Mouse (Mus musculus) forebrain, embryonic 10.5 days (tissue): ENCODE measurements around the gene Il17rc. TPM values are rescaled to one million over a fixed set of nuclear protein-coding genes. Genes with fewer than 3 reads are reported as not detected.

ENCODE experiments used
- DNase-seq: peaks from one replicate; pipeline ENCODE4 v3.0.0-alpha.2; 2017; ENCODE audit warnings: low spot score; ENCODE audit errors: extremely low spot score
- H3K27ac ChIP-seq: fragments of 300-500 bp; sonication (generic); 2 replicates; pipeline ENCODE4 v1.5.1; 2016; ENCODE audit warnings: mild to moderate bottlenecking
- H3K27me3 ChIP-seq: fragments of 300-500 bp; sonication (generic); 2 replicates; pipeline ENCODE4 v1.6.1; 2016; ENCODE audit warnings: mild to moderate bottlenecking; ENCODE audit not compliant: poor library complexity, severe bottlenecking
- H3K36me3 ChIP-seq: fragments of 300-500 bp; sonication (generic); replicated peaks from 2 replicates; pipeline ENCODE4 v1.6.1; 2016; ENCODE audit warnings: mild to moderate bottlenecking, moderate library complexity
- H3K4me1 ChIP-seq: fragments of 300-500 bp; sonication (generic); 2 replicates; pipeline ENCODE4 v1.6.1; 2016
- H3K4me3 ChIP-seq: fragments of 300-500 bp; sonication (generic); 2 replicates; pipeline ENCODE4 v1.5.1; 2016; ENCODE audit warnings: mild to moderate bottlenecking, moderate library complexity
- H3K9me3 ChIP-seq: fragments of 300-500 bp; sonication (generic); 2 replicates; pipeline ENCODE4 v1.6.1; 2016; ENCODE audit warnings: mild to moderate bottlenecking, moderate library complexity
- WGBS: fragments of 180-500 bp; shearing (Covaris S2); methylation state at CpG from one replicate; pipeline ENCODE4 v1.1.7; 2016; 5-methylcytosine and 5-hydroxymethylcytosine counted together
- polyA plus RNA-seq: library from polyadenylated mRNA; unstranded; fragments of >200 nt; fragmentation: Nextera tagmentation; extraction: Ambion mirVana; gene quantifications from 2 replicates; pipeline ENCODE4 v1.2.1, GENCODE M21; 2016

Il17rc gene
- polyA plus RNA-seq, 1 experiment from 2014 or later, result 2.5 TPM

GRCm38 (mm10) chr6:113438721-113439430, 32.4 kb upstream of the Il17rc start:
- no peak for DNase-seq
- 71% methylated on average over 12 of the region's 12 CpGs for WGBS
- Histone ChIP-seq H3K4me1 (peaks cover 15% of the 10 kb centered on the region), H3K4me3 (no peak overlapping the region), H3K9me3 (no peaks in the 10 kb centered on the region), H3K27ac (no peak overlapping the region), H3K36me3 (no peaks in the 10 kb centered on the region), H3K27me3 (no peaks in the 10 kb centered on the region)

GRCm38 (mm10) chr6:113440686-113441085, 30.5 kb upstream of the Il17rc start:
- peaks cover 15% of the 10 kb centered on the region for H3K4me1 ChIP-seq
- WGBS, result 91% methylated on average over 3 of the region's 3 CpGs
- H3K27ac ChIP-seq, result no peak overlapping the region
- H3K4me3 ChIP-seq, result no peak overlapping the region
- H3K9me3 ChIP-seq, result no peaks in the 10 kb centered on the region
- H3K27me3 ChIP-seq, result no peaks in the 10 kb centered on the region
- no peak for DNase-seq
- H3K36me3 ChIP-seq, result peaks cover 8% of the 10 kb centered on the region

GRCm38 (mm10) chr6:113441147-113441680, 30.0 kb upstream of the Il17rc start:
- DNase-seq, result peak; percentile 80
- Histone ChIP-seq H3K27ac (no peak overlapping the region), H3K4me3 (no peak overlapping the region), H3K4me1 (peaks cover 15% of the 10 kb centered on the region), H3K27me3 (no peaks in the 10 kb centered on the region), H3K36me3 (peaks cover 13% of the 10 kb centered on the region), H3K9me3 (no peaks in the 10 kb centered on the region)
- WGBS, result 55% methylated on average over 7 of the region's 7 CpGs

GRCm38 (mm10) chr6:113442087-113442441, 29.2 kb upstream of the Il17rc start:
- Histone ChIP-seq H3K36me3 (peaks cover 21% of the 10 kb centered on the region), H3K9me3 (no peaks in the 10 kb centered on the region), H3K4me1 (peaks cover 15% of the 10 kb centered on the region), H3K27me3 (no peaks in the 10 kb centered on the region), H3K4me3 (peak overlapping the region; percentile 97), H3K27ac (peak overlapping the region; percentile 91)
- no peak for DNase-seq
- 46% methylated on average over 9 of the region's 9 CpGs for WGBS

GRCm38 (mm10) chr6:113442442-113443090, 28.7 kb upstream of the Il17rc start, which contains the start of gene Jagn1:
TSS of gene Jagn1 (plus strand) at chr6:113442569.
- H3K36me3 ChIP-seq, result peaks cover 26% of the 10 kb centered on the region
- H3K4me1 ChIP-seq, result peaks cover 15% of the 10 kb centered on the region
- H3K4me3 ChIP-seq, result peak within 1 kb of the TSS; percentile 97
- WGBS, result under 1% methylated on average over 45 of the region's 45 CpGs
- peak; percentile 92 for DNase-seq
- H3K9me3 ChIP-seq, result no peaks in the 10 kb centered on the region
- H3K27me3 ChIP-seq, result no peaks in the 10 kb centered on the region
- peak within 1 kb of the TSS; percentile 91 for H3K27ac ChIP-seq

GRCm38 (mm10) chr6:113443091-113443490, 28.1 kb upstream of the Il17rc start:
- DNase-seq, result no peak
- H3K27ac ChIP-seq, result peak overlapping the region; percentile 91
- peaks cover 15% of the 10 kb centered on the region for H3K4me1 ChIP-seq
- no peaks in the 10 kb centered on the region for H3K9me3 ChIP-seq
- H3K36me3 ChIP-seq, result peaks cover 31% of the 10 kb centered on the region
- H3K27me3 ChIP-seq, result no peaks in the 10 kb centered on the region
- H3K4me3 ChIP-seq, result peak overlapping the region; percentile 97
- 51% methylated on average over 12 of the region's 12 CpGs for WGBS

- peaks cover 44% of the 10 kb centered on the region for H3K36me3 ChIP-seq
- H3K27me3 ChIP-seq, result no peaks in the 10 kb centered on the region
- H3K27ac ChIP-seq, result no peak overlapping the region
- H3K9me3 ChIP-seq, result no peaks in the 10 kb centered on the region
- WGBS, result 88% methylated on average over 8 of the region's 8 CpGs
- DNase-seq, result no peak
- H3K4me1 ChIP-seq, result peaks cover 15% of the 10 kb centered on the region
- no peak overlapping the region for H3K4me3 ChIP-seq
These were observed 26.8 kb upstream of the Il17rc start for GRCm38 (mm10) chr6:113444207-113444965.

GRCm38 (mm10) chr6:113447639-113448038, 23.6 kb upstream of the Il17rc start:
- Histone ChIP-seq H3K27ac (no peak overlapping the region), H3K4me1 (peaks cover 10% of the 10 kb centered on the region), H3K9me3 (no peaks in the 10 kb centered on the region), H3K27me3 (no peaks in the 10 kb centered on the region), H3K4me3 (no peak overlapping the region), H3K36me3 (peaks cover 48% of the 10 kb centered on the region)
- DNase-seq, result no peak
- 94% methylated on average over 4 of the region's 4 CpGs for WGBS

GRCm38 (mm10) chr6:113451839-113452238, 19.4 kb upstream of the Il17rc start:
- Histone ChIP-seq H3K27me3 (no peaks in the 10 kb centered on the region), H3K9me3 (no peaks in the 10 kb centered on the region), H3K27ac (no peak overlapping the region), H3K4me1 (no peaks in the 10 kb centered on the region), H3K36me3 (peaks cover 29% of the 10 kb centered on the region), H3K4me3 (no peak overlapping the region)
- 89% methylated on average over 2 of the region's 2 CpGs for WGBS
- no peak for DNase-seq

- Histone ChIP-seq H3K27ac (no peak overlapping the region), H3K9me3 (no peaks in the 10 kb centered on the region), H3K4me1 (0 out of 2 replicates have a peak, but pooled peaks cover 3% of the 10 kb centered on the region), H3K36me3 (no peaks in the 10 kb centered on the region), H3K4me3 (no peak overlapping the region), H3K27me3 (no peaks in the 10 kb centered on the region)
- DNase-seq, result no peak
- 78% methylated on average over 5 of the region's 5 CpGs for WGBS
These were observed 16.2 kb upstream of the Il17rc start for GRCm38 (mm10) chr6:113455007-113455406.

- DNase-seq, result no peak
- Histone ChIP-seq H3K4me3 (no peak within 1 kb of the TSS), H3K27ac (peak within 1 kb of the TSS; percentile 12; the same call in 1 of the 2 replicates), H3K9me3 (no peaks in the 10 kb centered on the region), H3K4me1 (0 out of 2 replicates have a peak, but pooled peaks cover 3% of the 10 kb centered on the region), H3K27me3 (no peaks in the 10 kb centered on the region), H3K36me3 (no peaks in the 10 kb centered on the region)
- WGBS, result 76% methylated on average over 10 of the region's 10 CpGs
These were observed 13.2 kb upstream of the Il17rc start, which contains the start of gene Il17re for GRCm38 (mm10) chr6:113457952-113458534. TSS of gene Il17re (plus strand) at chr6:113458484.

- no peak overlapping the region for H3K4me3 ChIP-seq
- peak overlapping the region; percentile 12; the same call in 1 of the 2 replicates for H3K27ac ChIP-seq
- no peak for DNase-seq
- H3K27me3 ChIP-seq, result no peaks in the 10 kb centered on the region
- WGBS, result 73% methylated on average over 10 of the region's 10 CpGs
- no peaks in the 10 kb centered on the region for H3K9me3 ChIP-seq
- H3K4me1 ChIP-seq, result 0 out of 2 replicates have a peak, but pooled peaks cover 3% of the 10 kb centered on the region
- H3K36me3 ChIP-seq, result no peaks in the 10 kb centered on the region
These were observed 12.6 kb upstream of the Il17rc start for GRCm38 (mm10) chr6:113458635-113459034.
